Mouse (Mus musculus) embryo, embryonic 10 days (tissue): ENCODE measurements around the gene Slf1.
A peak's percentile ranks its signal among the peaks of the same experiment; 100 is the strongest.
"Not testable (repeated sequence)": the region's sequence is repeated elsewhere in the genome, so short reads cannot be mapped to it uniquely, and the experiment has no call there.

Experiments
- DNase-seq: peaks from one replicate; pipeline ENCODE4 v3.0.0-alpha.2; 2015; ENCODE audit warnings: low spot score

Slf1 gene

DNA sequence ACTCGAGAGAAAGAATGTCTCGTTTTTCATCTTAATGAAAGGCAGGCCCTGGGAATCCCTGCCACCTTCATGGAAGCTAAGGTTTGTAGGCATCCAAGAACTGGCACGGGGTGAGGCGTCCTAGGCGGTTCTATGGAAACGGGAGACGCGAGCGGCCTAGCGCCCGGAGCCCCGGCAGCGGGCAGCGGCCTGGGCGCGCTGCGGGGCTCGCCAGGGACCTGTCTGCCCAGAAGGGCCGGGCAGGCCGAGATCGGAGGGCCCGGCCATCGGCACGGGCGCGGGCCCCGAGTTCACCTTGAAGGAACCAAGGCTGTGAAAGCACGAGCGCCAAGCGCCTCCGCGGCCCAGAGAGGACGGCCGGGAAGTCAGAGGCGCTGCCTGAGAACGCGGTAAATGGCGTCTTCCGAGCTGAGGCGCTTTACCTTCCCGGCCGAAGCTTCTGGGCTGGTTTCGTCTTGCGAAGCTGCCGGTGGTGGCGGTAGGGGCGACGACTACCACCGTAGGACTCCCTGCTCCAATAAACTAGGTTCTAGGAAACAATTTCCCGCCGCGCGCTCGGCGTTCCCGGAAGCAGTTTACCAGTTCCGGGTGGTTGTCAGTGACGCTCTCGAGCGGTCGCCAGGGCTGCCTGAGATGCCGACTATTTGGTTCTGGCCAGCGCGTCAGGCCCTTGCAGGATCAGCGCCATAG is at the start of gene Slf1, which contains the start of gene 2210408I21Rik:
Gene Slf1, minus strand, starts transcription at position 543 of the 690 bp plus-strand sequence.
Gene 2210408I21Rik, plus strand, starts transcription at position 610 of the 690 bp plus-strand sequence.
- peak; percentile 94 for DNase-seq

DNA sequence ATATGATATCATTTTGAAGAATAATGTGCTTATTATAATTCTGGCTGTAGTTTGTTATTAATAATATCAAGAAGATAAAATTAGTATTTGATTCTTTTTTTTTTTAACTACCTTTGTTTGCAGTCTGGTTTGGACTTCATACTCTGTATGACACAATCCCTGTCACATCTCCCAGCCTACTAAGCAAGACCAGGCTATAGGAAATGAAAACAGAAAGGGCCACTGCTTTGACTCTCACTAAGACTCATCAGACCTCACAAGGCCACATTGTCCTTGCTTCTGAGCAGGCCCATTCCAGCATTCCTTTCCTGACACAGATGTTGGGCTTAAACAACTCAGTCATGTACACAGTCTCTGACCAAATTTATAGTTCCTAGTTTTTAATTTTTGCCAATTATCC is 42.7 kb upstream of the Slf1 start:
- DNase-seq = no peak

DNA sequence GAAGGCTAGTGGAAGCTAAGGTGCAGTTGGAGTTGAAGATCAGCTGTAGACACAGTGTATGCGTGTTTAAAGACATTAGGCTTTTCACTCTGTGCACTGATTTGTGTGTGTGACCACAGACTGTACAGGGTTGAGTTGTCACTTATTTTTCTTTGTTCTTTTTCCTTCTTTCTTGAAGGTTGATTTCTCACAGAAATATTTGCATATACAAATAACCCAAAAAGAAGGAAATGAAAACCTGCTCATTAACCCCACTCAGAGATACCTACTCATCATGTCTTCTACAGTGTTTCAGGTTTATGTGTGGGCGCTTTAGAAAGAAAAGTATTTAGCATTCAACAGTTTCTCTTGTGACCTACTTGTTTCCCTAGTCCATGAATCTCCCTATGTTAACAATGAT is 5.6 kb upstream of the Slf1 start:
- no peak for DNase-seq

DNA sequence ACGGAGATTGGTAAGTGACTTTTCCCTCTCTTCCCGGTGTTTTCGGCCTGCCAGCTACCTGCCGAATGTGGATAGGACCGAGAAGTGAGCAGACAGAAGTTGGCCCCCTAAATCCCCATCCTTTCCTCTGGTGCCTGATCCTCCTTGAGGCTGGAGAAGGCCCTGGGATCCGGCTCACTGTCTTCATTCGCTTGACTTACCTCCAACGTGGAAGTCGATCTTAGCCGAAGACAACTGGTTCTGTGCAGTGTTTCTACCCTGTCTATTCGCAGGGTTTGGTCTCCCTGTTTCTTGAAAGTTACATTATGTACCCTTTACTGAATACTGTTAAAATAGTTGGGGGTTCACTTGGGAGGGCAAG is 328 bp upstream of the Slf1 start:
- DNase-seq = no peak

DNA sequence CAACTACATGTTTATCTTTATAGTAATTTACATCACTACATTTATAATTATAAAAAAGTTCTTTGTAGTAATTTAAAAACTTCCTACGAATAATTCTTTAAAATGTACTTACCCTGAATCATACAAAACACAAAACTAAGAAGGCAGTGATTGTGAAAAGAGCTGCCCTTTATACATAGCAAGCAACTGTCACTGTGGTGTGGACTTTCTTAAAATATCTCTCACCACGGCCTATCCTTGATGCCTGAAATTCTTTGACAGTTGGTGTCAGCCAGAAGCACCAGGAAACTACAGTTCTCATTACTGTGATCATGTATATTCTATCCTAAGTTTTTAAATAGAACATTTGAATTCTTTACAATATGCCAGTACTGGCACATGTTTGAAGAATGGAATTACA is 4.1 kb downstream of the Slf1 start:
- no peak for DNase-seq

- no peak for DNase-seq
Observed at GRCm38 (mm10) chr13:77128240-77128639, 7.0 kb downstream of the Slf1 start.

- no peak for DNase-seq
Observed at GRCm38 (mm10) chr13:77125159-77125558, 10.1 kb downstream of the Slf1 start.

GRCm38 (mm10) chr13:77118695-77119094 is 16.6 kb downstream of the Slf1 start:
- no peak for DNase-seq

DNA sequence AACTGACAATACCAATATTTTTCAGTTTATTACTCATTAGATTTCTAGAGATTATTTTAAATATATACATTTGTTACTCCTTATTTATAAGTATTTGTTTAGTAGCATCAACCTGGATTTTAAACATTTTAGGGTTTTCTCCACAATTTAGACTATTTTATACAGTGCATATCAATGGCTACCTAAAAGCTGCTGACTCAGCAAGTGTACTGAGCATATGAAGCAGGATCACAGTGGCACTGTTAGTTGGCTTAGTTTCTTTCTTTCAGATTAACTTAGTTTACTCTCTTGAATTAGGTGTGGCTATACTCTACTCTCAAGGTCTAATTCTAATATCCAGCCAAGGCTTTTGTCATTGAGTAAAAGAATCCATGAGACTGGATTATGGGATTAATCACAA is 27.5 kb downstream of the Slf1 start:
- DNase-seq = no peak

- DNase-seq = not testable (repeated sequence)
Observed at GRCm38 (mm10) chr13:77092876-77093275, 42.4 kb downstream of the Slf1 start.

DNA sequence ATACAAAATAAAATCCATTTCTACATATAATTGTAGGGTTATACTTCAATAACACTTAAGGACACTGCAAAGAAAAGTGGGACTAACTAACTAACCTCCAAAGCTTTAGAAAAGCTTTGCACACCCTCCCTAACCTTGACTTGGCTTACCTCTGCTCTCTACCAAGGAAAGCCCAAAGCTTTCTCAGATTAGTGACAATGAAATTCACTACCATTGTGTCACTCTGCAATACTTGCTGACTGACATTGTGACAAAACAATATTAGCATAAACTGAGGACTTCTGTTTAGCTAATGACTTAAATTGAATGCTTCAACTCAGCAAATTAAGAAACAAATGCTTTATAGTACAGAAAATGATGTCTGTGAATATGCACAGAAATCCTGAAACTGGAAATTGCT is 63.2 kb downstream of the Slf1 start:
- no peak for DNase-seq

DNA sequence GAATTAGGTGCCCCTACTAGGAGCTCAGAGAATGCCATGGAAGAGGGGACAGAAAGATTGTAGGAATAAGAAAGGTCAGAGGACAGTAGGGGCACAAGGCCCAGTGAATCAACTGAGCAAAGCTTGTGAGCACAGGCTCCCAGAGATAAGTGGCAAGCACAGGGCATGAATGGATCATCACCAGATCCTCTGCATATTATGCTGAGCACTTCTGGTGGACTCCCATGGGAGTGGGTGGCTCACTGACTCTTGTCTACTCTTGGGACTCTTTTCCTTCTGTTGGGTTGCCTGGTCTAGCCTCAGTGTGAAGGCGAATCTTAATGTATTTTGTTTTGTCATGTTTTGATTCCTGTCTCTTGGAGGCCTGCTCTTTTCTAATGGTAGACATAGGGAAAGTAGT is 66.4 kb downstream of the Slf1 start:
- DNase-seq = no peak

GRCm38 (mm10) chr13:77063221-77063620 is 72.1 kb downstream of the Slf1 start:
- DNase-seq = no peak

- DNase-seq = no peak
Observed at GRCm38 (mm10) chr13:77049736-77050135, 85.5 kb downstream of the Slf1 start.

DNA sequence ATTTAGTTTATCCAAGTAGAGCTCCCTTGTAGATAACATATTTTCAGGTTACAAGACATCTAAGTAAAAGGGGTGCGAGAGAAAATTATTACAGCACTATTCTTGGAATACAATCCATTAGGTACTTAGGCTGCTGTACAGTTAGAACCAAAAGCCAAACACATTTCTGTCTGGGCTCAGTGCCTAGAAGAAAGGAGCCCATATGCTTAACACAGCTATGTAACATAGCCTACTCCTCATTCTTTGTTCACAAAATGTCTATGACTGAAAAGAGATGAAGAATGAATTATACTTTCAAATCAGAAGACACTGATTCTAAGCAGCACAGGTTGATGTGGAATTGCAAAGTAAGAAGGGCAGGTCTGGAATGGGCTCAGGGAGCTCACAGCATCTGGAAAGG is 86.8 kb downstream of the Slf1 start:
- DNase-seq = no peak

GRCm38 (mm10) chr13:77047179-77047931 is 87.9 kb downstream of the Slf1 start:
- DNase-seq = no peak

- peak; percentile 14 for DNase-seq
Observed at GRCm38 (mm10) chr13:77046416-77046815, 88.9 kb downstream of the Slf1 start.

- peak; percentile 11 for DNase-seq
Observed at GRCm38 (mm10) chr13:77045375-77045774, 89.9 kb downstream of the Slf1 start.

DNA sequence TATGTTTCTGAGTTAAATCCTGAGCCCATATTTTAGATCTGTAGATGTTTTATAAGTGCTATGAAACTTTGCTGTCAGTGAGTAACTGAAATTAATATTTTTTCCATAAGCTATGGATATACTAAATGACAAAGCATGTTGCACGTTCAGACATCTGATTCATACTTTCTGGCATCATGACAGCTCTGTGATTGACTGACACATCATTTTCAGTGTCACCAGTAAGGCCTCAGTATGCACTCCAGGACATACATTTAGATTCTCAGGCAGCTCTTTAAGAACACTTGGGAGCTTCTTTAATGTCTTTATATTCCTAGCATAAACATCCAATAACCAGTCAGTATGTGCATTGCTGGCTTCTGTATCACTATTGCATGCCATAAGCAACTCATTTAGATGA is 91.9 kb downstream of the Slf1 start:
- DNase-seq = no peak

DNA sequence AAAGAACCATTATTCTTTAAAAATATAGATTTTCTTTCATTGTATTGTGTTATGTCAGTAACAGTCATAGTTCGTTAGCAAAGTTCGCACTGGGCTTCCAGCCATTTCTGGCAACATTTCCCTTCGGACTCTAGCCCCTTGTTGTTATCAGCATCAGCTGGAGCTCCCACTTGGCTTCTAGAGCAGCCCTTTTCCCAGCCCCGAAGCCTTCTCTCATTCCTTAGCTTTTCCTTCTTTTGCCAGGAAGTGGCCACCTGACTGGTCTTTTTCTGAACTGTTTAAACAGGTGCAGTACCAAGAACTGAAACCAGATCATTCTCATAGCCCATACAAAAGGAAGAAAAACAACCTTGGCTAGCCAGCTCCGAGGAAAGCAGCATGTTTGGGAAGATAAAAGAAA is 105.7 kb downstream of the Slf1 start:
- no peak for DNase-seq

DNA sequence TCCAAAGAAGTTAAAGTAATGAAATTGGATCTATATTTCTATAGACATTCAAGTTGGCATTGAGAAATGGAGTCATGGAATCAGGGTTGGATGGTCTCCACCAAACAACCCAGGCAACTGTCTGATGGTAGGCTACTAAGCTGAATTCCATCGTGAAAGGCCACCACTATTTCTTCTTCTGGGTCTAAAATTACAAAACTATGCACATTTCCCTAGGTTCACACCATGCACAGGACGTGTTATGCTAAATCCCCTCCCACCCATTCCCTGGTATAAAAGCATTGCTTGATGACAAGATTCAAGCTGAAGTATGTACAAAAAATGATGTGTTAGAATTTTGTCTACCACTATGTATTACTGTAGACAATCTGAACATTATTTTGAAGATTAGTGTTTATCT is 116.4 kb downstream of the Slf1 start:
- no peak for DNase-seq

- DNase-seq = no peak
Observed at GRCm38 (mm10) chr13:77003684-77004083, 131.6 kb downstream of the Slf1 start.

DNA sequence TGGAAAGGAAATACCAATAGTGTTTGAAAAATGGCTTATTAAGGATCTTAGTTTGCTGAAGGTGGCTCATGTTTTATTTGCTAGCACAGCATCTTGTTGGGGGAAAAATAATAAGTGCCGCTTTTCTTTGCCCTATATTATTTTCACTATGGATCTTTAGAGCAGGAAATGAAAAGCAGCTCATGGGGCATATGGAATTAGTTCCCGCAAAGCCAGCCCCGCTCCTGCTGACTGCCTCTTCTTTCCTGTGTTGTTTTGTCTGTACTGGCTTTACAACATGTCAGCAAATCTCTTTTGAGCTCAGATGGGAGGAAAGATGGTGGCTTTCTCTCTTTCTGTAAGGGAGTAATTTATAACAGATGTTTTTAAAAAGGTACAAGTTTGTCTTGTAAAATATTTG is 132.6 kb downstream of the Slf1 start:
- DNase-seq = peak; percentile 24
